Mouse (Mus musculus): Measurements from ENCODE around the gene Phlpp1. TPM values are rescaled to one million over a fixed set of nuclear protein-coding genes. Genes with fewer than 3 reads are reported as not detected.

The Phlpp1 gene
- total and polyA plus RNA-seq, 3 experiments = 14.8 to 38.4 (median 20.9) TPM

DNA sequence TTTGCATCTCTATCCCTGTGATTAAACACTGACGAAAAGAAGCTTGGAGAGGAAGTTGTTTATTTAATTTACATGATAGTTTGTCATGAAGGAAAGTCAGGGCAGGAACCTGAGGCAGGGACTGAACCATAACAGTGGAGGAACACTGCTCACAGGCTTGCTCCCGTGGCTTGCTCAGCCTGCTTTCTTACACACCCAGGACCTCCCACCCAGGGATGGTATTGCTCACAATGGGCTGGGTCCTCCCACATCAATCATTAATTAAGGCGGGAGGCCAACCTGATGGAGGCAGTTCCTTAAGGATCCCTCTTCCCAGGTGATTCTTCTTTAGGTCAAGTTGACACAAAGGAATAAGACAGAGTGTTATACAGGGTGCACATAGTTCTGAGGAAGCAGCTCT is 19.1 kb downstream of the Phlpp1 start:
- Histone ChIP-seq H3K27me3 (replicated peaks) (no peaks in the 10 kb centered on the region), H3K9me3 (replicated peaks; ENCODE audit: low read length) (no peaks in the 10 kb centered on the region), H3K4me2 (ENCODE audit: insufficient read depth, low read depth, poor library complexity, severe bottlenecking) (no peak overlapping the region), H3K4me3 (replicated peaks in 1 of 3; ENCODE audit: low read depth in 2 of 3, low read length in 2 of 3, poor library complexity in 1 of 3) (no peak overlapping the region), H3K4me1 (ENCODE audit: control insufficient read depth in 1 of 2, insufficient read depth in 2 of 2) (peaks cover 2 to 72% of the 10 kb centered on the region in 2 experiments; a peak in 3 of 4 replicates), H3K36me3 (replicated peaks in 1 of 2; ENCODE audit: control insufficient read depth in 1 of 2, insufficient read depth in 1 of 2, low read length in 1 of 2) (peaks cover 8 to 71% of the 10 kb centered on the region in 2 experiments), H3K79me2 (replicated peaks; ENCODE audit: control insufficient read depth, extremely low read depth, insufficient read depth, poor library complexity, severe bottlenecking) (peaks cover 17% of the 10 kb centered on the region), H3K9ac (ENCODE audit: insufficient read depth, low read depth) (no peak overlapping the region), H3K27ac (ENCODE audit: insufficient read depth, low read depth) (no peak overlapping the region)
- dilution Hi-C loops (cut with MboI; ENCODE audit: extremely low pct_ligation_motif_present, extremely low pct_unique_long_range_greater_than_20kb, low sequenced_read_pairs) = no loop called here
- in situ Hi-C loops (cut with MboI; ENCODE audit: low pct_ligation_motif_present, low pct_unique_long_range_greater_than_20kb, low sequenced_read_pairs) = no loop called here
- no peak for TF ChIP-seq SMC3 (IDR thresholded peaks at IDR 0.05; ENCODE audit: low read depth, low read length)
- TF ChIP-seq MAZ (IDR thresholded peaks at IDR 0.05; ENCODE audit: low read depth, low read length) = no peak
- no peak for TF ChIP-seq E2F4 (IDR thresholded peaks at IDR 0.05; ENCODE audit: insufficient replicate concordance, low read depth, low read length)
- TF ChIP-seq SIN3A (IDR thresholded peaks at IDR 0.05; ENCODE audit: low read length) = no peak
- DNase-seq (ENCODE audit: extremely low read depth) = no peak

DNA sequence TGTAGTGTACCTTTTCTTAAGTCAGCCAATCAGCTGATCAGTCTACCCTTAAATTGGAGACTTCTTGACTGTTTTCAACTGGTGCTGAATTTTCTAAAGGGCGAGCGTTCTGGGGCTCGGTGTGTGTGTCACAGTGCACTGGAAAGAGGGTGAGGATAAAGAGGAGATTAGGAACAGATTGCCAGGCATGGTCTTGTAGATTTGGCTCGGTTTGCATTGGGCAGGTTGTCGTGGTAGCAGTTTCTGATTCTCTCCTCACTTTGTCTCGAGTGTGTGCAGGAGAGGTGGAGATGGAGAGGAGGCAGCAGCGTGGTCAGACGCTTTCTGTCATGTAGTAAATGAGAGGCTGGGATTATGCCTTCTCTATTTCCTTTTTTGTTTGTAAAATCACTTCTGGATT is 20.3 kb downstream of the Phlpp1 start:
- dilution Hi-C loops (cut with MboI; ENCODE audit: extremely low pct_ligation_motif_present, extremely low pct_unique_long_range_greater_than_20kb, low sequenced_read_pairs) (no loop called here), in situ Hi-C loops (cut with MboI; ENCODE audit: low pct_ligation_motif_present, low pct_unique_long_range_greater_than_20kb, low sequenced_read_pairs) (no loop called here)
- no peak for DNase-seq (ENCODE audit: extremely low read depth)

GRCm38 (mm10) chr1:106192864-106193470 is 21.4 kb downstream of the Phlpp1 start:
- Histone ChIP-seq H3K9ac (ENCODE audit: insufficient read depth, low read depth) (no peak overlapping the region), H3K4me1 (ENCODE audit: control insufficient read depth in 1 of 2, insufficient read depth in 2 of 2) (peaks cover 2 to 67% of the 10 kb centered on the region in 2 experiments; a peak in 2 of 4 replicates), H3K4me3 (replicated peaks in 1 of 3; ENCODE audit: low read depth in 2 of 3, low read length in 2 of 3, poor library complexity in 1 of 3) (no peak overlapping the region), H3K27ac (ENCODE audit: insufficient read depth, low read depth) (no peak overlapping the region), H3K9me3 (replicated peaks; ENCODE audit: low read length) (no peaks in the 10 kb centered on the region), H3K79me2 (replicated peaks; ENCODE audit: control insufficient read depth, extremely low read depth, insufficient read depth, poor library complexity, severe bottlenecking) (peaks cover 18% of the 10 kb centered on the region), H3K27me3 (replicated peaks) (no peaks in the 10 kb centered on the region), H3K36me3 (replicated peaks in 1 of 2; ENCODE audit: control insufficient read depth in 1 of 2, insufficient read depth in 1 of 2, low read length in 1 of 2) (peaks cover 8 to 76% of the 10 kb centered on the region in 2 experiments), H3K4me2 (ENCODE audit: insufficient read depth, low read depth, poor library complexity, severe bottlenecking) (no peak overlapping the region)
- no peak for DNase-seq (ENCODE audit: extremely low read depth)
- TF ChIP-seq E2F4 (IDR thresholded peaks at IDR 0.05; ENCODE audit: insufficient replicate concordance, low read depth, low read length) = no peak
- no peak for TF ChIP-seq GABPA (IDR thresholded peaks at IDR 0.05; ENCODE audit: insufficient replicate concordance, low read depth, low read length)
- TF ChIP-seq ZNF384 (IDR thresholded peaks at IDR 0.05; ENCODE audit: low read depth, low read length) = no peak
- no peak for TF ChIP-seq PAX5 (IDR thresholded peaks at IDR 0.05; ENCODE audit: low read length)
- TF ChIP-seq ZC3H11A (IDR thresholded peaks at IDR 0.05; ENCODE audit: low read depth, low read length) = no peak
- no peak for TF ChIP-seq RCOR1 (conservative IDR thresholded peaks at IDR 0.05; ENCODE audit: low read depth, low read length)
- dilution Hi-C loops (cut with MboI; ENCODE audit: extremely low pct_ligation_motif_present, extremely low pct_unique_long_range_greater_than_20kb, low sequenced_read_pairs) (no loop called here), in situ Hi-C loops (cut with MboI; ENCODE audit: low pct_ligation_motif_present, low pct_unique_long_range_greater_than_20kb, low sequenced_read_pairs) (no loop called here)

More for the DNA sequence above, 20.3 kb downstream of the Phlpp1 start:
- Histone ChIP-seq H3K9ac (ENCODE audit: insufficient read depth, low read depth) (no peak overlapping the region), H3K9me3 (replicated peaks; ENCODE audit: low read length) (no peaks in the 10 kb centered on the region), H3K27ac (ENCODE audit: insufficient read depth, low read depth) (no peak overlapping the region), H3K4me2 (ENCODE audit: insufficient read depth, low read depth, poor library complexity, severe bottlenecking) (no peak overlapping the region), H3K27me3 (replicated peaks) (no peaks in the 10 kb centered on the region), H3K79me2 (replicated peaks; ENCODE audit: control insufficient read depth, extremely low read depth, insufficient read depth, poor library complexity, severe bottlenecking) (peaks cover 20% of the 10 kb centered on the region), H3K4me1 (ENCODE audit: control insufficient read depth in 1 of 2, insufficient read depth in 2 of 2) (peaks cover 2 to 68% of the 10 kb centered on the region in 2 experiments; a peak in 3 of 4 replicates), H3K36me3 (replicated peaks in 1 of 2; ENCODE audit: control insufficient read depth in 1 of 2, insufficient read depth in 1 of 2, low read length in 1 of 2) (peaks cover 8 to 78% of the 10 kb centered on the region in 2 experiments), H3K4me3 (replicated peaks in 1 of 3; ENCODE audit: low read depth in 2 of 3, low read length in 2 of 3, poor library complexity in 1 of 3) (no peak overlapping the region)
- TF ChIP-seq MAZ (IDR thresholded peaks at IDR 0.05; ENCODE audit: low read depth, low read length) = no peak
- no peak for TF ChIP-seq ZKSCAN1 (IDR thresholded peaks at IDR 0.05; ENCODE audit: borderline replicate concordance, low read depth, low read length)
- no peak for TF ChIP-seq TBP (conservative IDR thresholded peaks at IDR 0.05; ENCODE audit: low read depth, low read length)
- TF ChIP-seq SMC3 (IDR thresholded peaks at IDR 0.05; ENCODE audit: low read depth, low read length) = no peak
- TF ChIP-seq NRF1 (IDR thresholded peaks at IDR 0.05; ENCODE audit: low read depth, low read length) = no peak
- no peak for TF ChIP-seq RCOR1 (conservative IDR thresholded peaks at IDR 0.05; ENCODE audit: low read depth, low read length)
- TF ChIP-seq JUN (IDR thresholded peaks at IDR 0.05; ENCODE audit: insufficient read depth, low read depth, low read length) = no peak
- TF ChIP-seq MEF2A (IDR thresholded peaks at IDR 0.05; ENCODE audit: borderline replicate concordance, low read depth, low read length) = no peak
- TF ChIP-seq CHD2 (IDR thresholded peaks at IDR 0.05; ENCODE audit: low read length) = no peak
- TF ChIP-seq SIN3A (IDR thresholded peaks at IDR 0.05; ENCODE audit: low read length) = no peak
- no peak for TF ChIP-seq TCF12 (IDR thresholded peaks at IDR 0.05; ENCODE audit: low read depth, low read length)
- no peak for TF ChIP-seq POLR2A (IDR thresholded peaks at IDR 0.05; ENCODE audit: low read depth, low read length)
- no peak for TF ChIP-seq USF1 (IDR thresholded peaks at IDR 0.05; ENCODE audit: low read depth, low read length)
- no peak for TF ChIP-seq ZC3H11A (IDR thresholded peaks at IDR 0.05; ENCODE audit: low read depth, low read length)
- no peak for TF ChIP-seq USF2 (conservative IDR thresholded peaks at IDR 0.05; ENCODE audit: low read depth, low read length)
- TF ChIP-seq ZMIZ1 (IDR thresholded peaks at IDR 0.05; ENCODE audit: low read depth, low read length) = no peak
- no peak for TF ChIP-seq CHD1 (IDR thresholded peaks at IDR 0.05; ENCODE audit: low read depth, low read length)
- TF ChIP-seq MAX (IDR thresholded peaks at IDR 0.05; ENCODE audit: low read length) = no peak
- TF ChIP-seq JUND (conservative IDR thresholded peaks at IDR 0.05; ENCODE audit: low read depth, low read length) = no peak
- no peak for TF ChIP-seq POLR2AphosphoS2 (IDR thresholded peaks at IDR 0.05; ENCODE audit: low read depth, low read length)

All from CH12.LX (cell line).